Mouse (Mus musculus) neural tube, embryonic 13.5 days (tissue): ENCODE measurements around the gene Atg2b. TPM values are rescaled to one million over a fixed set of nuclear protein-coding genes. Genes with fewer than 3 reads are reported as not detected.
A peak's percentile ranks its signal among the peaks of the same experiment; 100 is the strongest.

Source experiments
- ATAC-seq: fragments of 200-750 bp; cut with Nextera tagmentation; 2 replicates; pipeline ENCODE4 v1.8.0; 2017; ENCODE audit warnings: low read depth, mild to moderate bottlenecking, moderate TSS enrichment, moderate library complexity
- H3K27ac ChIP-seq: fragments of 300-500 bp; sonication (generic); replicated peaks from 2 replicates; pipeline ENCODE4 v1.5.1; 2015; ENCODE audit warnings: moderate library complexity, mild to moderate bottlenecking, inconsistent platforms
- H3K27me3 ChIP-seq: fragments of 300-500 bp; sonication (generic); 2 replicates; pipeline ENCODE4 v1.6.1; 2015; ENCODE audit warnings: mild to moderate bottlenecking, inconsistent platforms
- H3K36me3 ChIP-seq: fragments of 300-500 bp; sonication (generic); 2 replicates; pipeline ENCODE4 v1.6.1; 2015; ENCODE audit warnings: mild to moderate bottlenecking, inconsistent platforms
- H3K4me1 ChIP-seq: fragments of 300-500 bp; sonication (generic); replicated peaks from 2 replicates; pipeline ENCODE4 v1.6.1; 2015; ENCODE audit warnings: inconsistent platforms
- H3K4me2 ChIP-seq: fragments of 300-500 bp; sonication (generic); 2 replicates; pipeline ENCODE4 v1.6.1; 2015; ENCODE audit warnings: inconsistent platforms, mild to moderate bottlenecking, moderate library complexity
- H3K4me3 ChIP-seq: fragments of 300-500 bp; sonication (generic); 2 replicates; pipeline ENCODE4 v1.5.1; 2015; ENCODE audit warnings: mild to moderate bottlenecking, inconsistent platforms
- H3K9ac ChIP-seq: fragments of 300-500 bp; sonication (generic); 2 replicates; pipeline ENCODE4 v1.6.1; 2015; ENCODE audit warnings: moderate library complexity, mild to moderate bottlenecking, inconsistent platforms
- H3K9me3 ChIP-seq: fragments of 300-500 bp; sonication (generic); 2 replicates; pipeline ENCODE4 v1.6.1; 2016; ENCODE audit warnings: inconsistent platforms
- WGBS: fragments of 180-500 bp; shearing (Covaris S2); methylation state at CpG from one replicate; pipeline ENCODE4 v1.1.7; 2015; 5-methylcytosine and 5-hydroxymethylcytosine counted together
- polyA plus RNA-seq: library from polyadenylated mRNA; unstranded; fragments of >200 nt; fragmentation: Nextera tagmentation; extraction: Ambion mirVana; gene quantifications from 2 replicates; pipeline ENCODE4 v1.2.1, GENCODE M21; 2015

The Atg2b gene
- polyA plus RNA-seq, result 12.1 and 13.9 TPM in 2 replicates

- Histone ChIP-seq H3K27ac (peak within 1 kb of the TSS; percentile 96), H3K4me1 (peaks cover 42% of the 10 kb centered on the region), H3K9ac (peak within 1 kb of the TSS; percentile 94), H3K4me3 (peak within 1 kb of the TSS; percentile 98), H3K27me3 (no peaks in the 10 kb centered on the region), H3K36me3 (peaks cover 14% of the 10 kb centered on the region), H3K4me2 (peak within 1 kb of the TSS; percentile 93), H3K9me3 (no peaks in the 10 kb centered on the region)
- peak; percentile 94 for ATAC-seq
- WGBS, result under 1% methylated on average over 71 of the region's 73 CpGs
These were observed at the start of gene Atg2b for GRCm38 (mm10) chr12:105685001-105685691. Gene Atg2b, minus strand, starts transcription at chr12:105685211.

GRCm38 (mm10) chr12:105733370-105734159, 48.6 kb upstream of the Atg2b start:
- H3K27me3 ChIP-seq, result no peaks in the 10 kb centered on the region
- no peak for ATAC-seq
- WGBS, result 67% methylated on average over 9 of the region's 9 CpGs
- H3K4me3 ChIP-seq, result no peak overlapping the region
- no peak overlapping the region for H3K4me2 ChIP-seq
- H3K9me3 ChIP-seq, result no peaks in the 10 kb centered on the region
- no peaks in the 10 kb centered on the region for H3K36me3 ChIP-seq
- H3K27ac ChIP-seq, result no peak overlapping the region
- H3K9ac ChIP-seq, result no peak overlapping the region
- H3K4me1 ChIP-seq, result no peaks in the 10 kb centered on the region

- no peak for ATAC-seq
- 86% methylated on average over 6 of the region's 6 CpGs for WGBS
- no peak overlapping the region for H3K4me2 ChIP-seq
- H3K27ac ChIP-seq, result no peak overlapping the region
- no peak overlapping the region for H3K4me3 ChIP-seq
- H3K9me3 ChIP-seq, result no peaks in the 10 kb centered on the region
- H3K9ac ChIP-seq, result no peak overlapping the region
- no peaks in the 10 kb centered on the region for H3K36me3 ChIP-seq
- no peaks in the 10 kb centered on the region for H3K27me3 ChIP-seq
- no peaks in the 10 kb centered on the region for H3K4me1 ChIP-seq
These were observed 45.9 kb upstream of the Atg2b start for GRCm38 (mm10) chr12:105730851-105731460.

GRCm38 (mm10) chr12:105727964-105728363, 43.0 kb upstream of the Atg2b start:
- Histone ChIP-seq H3K27me3 (no peaks in the 10 kb centered on the region), H3K9me3 (no peaks in the 10 kb centered on the region), H3K27ac (no peak overlapping the region), H3K36me3 (no peaks in the 10 kb centered on the region), H3K9ac (no peak overlapping the region), H3K4me2 (no peak overlapping the region), H3K4me1 (no peaks in the 10 kb centered on the region), H3K4me3 (no peak overlapping the region)
- no peak for ATAC-seq
- WGBS, result 25% methylated on average over 8 of the region's 8 CpGs

GRCm38 (mm10) chr12:105727268-105727667, 42.3 kb upstream of the Atg2b start:
- H3K27me3 ChIP-seq, result no peaks in the 10 kb centered on the region
- H3K4me3 ChIP-seq, result no peak overlapping the region
- no peak overlapping the region for H3K27ac ChIP-seq
- 0 out of 2 replicates have a peak, but pooled peaks cover 3% of the 10 kb centered on the region for H3K4me1 ChIP-seq
- ATAC-seq, result no peak
- no peaks in the 10 kb centered on the region for H3K36me3 ChIP-seq
- H3K9ac ChIP-seq, result no peak overlapping the region
- H3K4me2 ChIP-seq, result no peak overlapping the region
- no peaks in the 10 kb centered on the region for H3K9me3 ChIP-seq
- WGBS, result 94% methylated on average over 3 of the region's 3 CpGs

GRCm38 (mm10) chr12:105725736-105726135, 40.7 kb upstream of the Atg2b start:
- H3K9me3 ChIP-seq, result no peaks in the 10 kb centered on the region
- peaks cover 13% of the 10 kb centered on the region; the same call in 1 of the 2 replicates for H3K4me1 ChIP-seq
- no peaks in the 10 kb centered on the region for H3K27me3 ChIP-seq
- 82% methylated on average over 13 of the region's 13 CpGs for WGBS
- H3K4me3 ChIP-seq, result no peak overlapping the region
- H3K4me2 ChIP-seq, result no peak overlapping the region
- H3K27ac ChIP-seq, result no peak overlapping the region
- H3K36me3 ChIP-seq, result no peaks in the 10 kb centered on the region
- ATAC-seq, result no peak
- H3K9ac ChIP-seq, result no peak overlapping the region

GRCm38 (mm10) chr12:105724616-105725015, 39.6 kb upstream of the Atg2b start:
- ATAC-seq, result no peak
- no peaks in the 10 kb centered on the region for H3K9me3 ChIP-seq

GRCm38 (mm10) chr12:105722657-105723056, 37.6 kb upstream of the Atg2b start:
- Histone ChIP-seq H3K9ac (0 out of 2 replicates have a peak overlapping the region, but pooled peaks have one; percentile 5), H3K27me3 (no peaks in the 10 kb centered on the region), H3K27ac (no peak overlapping the region), H3K4me3 (no peak overlapping the region), H3K4me1 (peaks cover 13% of the 10 kb centered on the region; the same call in 1 of the 2 replicates), H3K36me3 (no peaks in the 10 kb centered on the region), H3K4me2 (no peak overlapping the region), H3K9me3 (no peaks in the 10 kb centered on the region)
- under 1% methylated on average over 5 of the region's 5 CpGs for WGBS
- peak; percentile 54 for ATAC-seq

More at GRCm38 (mm10) chr12:105724616-105725015, 39.6 kb upstream of the Atg2b start:
- 53% methylated on average over 1 of the region's 1 CpGs for WGBS
- H3K36me3 ChIP-seq, result no peaks in the 10 kb centered on the region
- no peak overlapping the region for H3K4me3 ChIP-seq
- H3K27ac ChIP-seq, result no peak overlapping the region
- no peak overlapping the region for H3K9ac ChIP-seq
- H3K4me2 ChIP-seq, result no peak overlapping the region
- H3K4me1 ChIP-seq, result peaks cover 13% of the 10 kb centered on the region; the same call in 1 of the 2 replicates
- no peaks in the 10 kb centered on the region for H3K27me3 ChIP-seq

GRCm38 (mm10) chr12:105721452-105722132, 36.6 kb upstream of the Atg2b start:
- peak overlapping the region; percentile 61 for H3K27ac ChIP-seq
- 37% methylated on average over 14 of the region's 14 CpGs for WGBS
- H3K9ac ChIP-seq, result peak overlapping the region; percentile 46; the same call in 1 of the 2 replicates
- ATAC-seq, result peak; percentile 37; the same call in 1 of the 2 replicates
- no peak overlapping the region for H3K4me3 ChIP-seq
- H3K4me2 ChIP-seq, result peak overlapping the region; percentile 17; the same call in 1 of the 2 replicates
- H3K9me3 ChIP-seq, result no peaks in the 10 kb centered on the region
- H3K27me3 ChIP-seq, result no peaks in the 10 kb centered on the region
- H3K4me1 ChIP-seq, result peaks cover 13% of the 10 kb centered on the region; the same call in 1 of the 2 replicates
- H3K36me3 ChIP-seq, result no peaks in the 10 kb centered on the region

- Histone ChIP-seq H3K36me3 (no peaks in the 10 kb centered on the region), H3K4me2 (no peak overlapping the region), H3K9ac (no peak overlapping the region), H3K27ac (no peak overlapping the region), H3K4me3 (no peak overlapping the region), H3K27me3 (no peaks in the 10 kb centered on the region), H3K9me3 (no peaks in the 10 kb centered on the region), H3K4me1 (peaks cover 13% of the 10 kb centered on the region; the same call in 1 of the 2 replicates)
- 58% methylated on average over 3 of the region's 3 CpGs for WGBS
- no peak for ATAC-seq
These were observed 35.2 kb upstream of the Atg2b start for GRCm38 (mm10) chr12:105720196-105720595.

GRCm38 (mm10) chr12:105718616-105719015, 33.6 kb upstream of the Atg2b start:
- no peaks in the 10 kb centered on the region for H3K9me3 ChIP-seq
- H3K36me3 ChIP-seq, result no peaks in the 10 kb centered on the region
- peak overlapping the region; percentile 27; the same call in 1 of the 2 replicates for H3K4me2 ChIP-seq
- WGBS, result 75% methylated on average over 17 of the region's 17 CpGs
- no peak for ATAC-seq
- peaks cover 13% of the 10 kb centered on the region; the same call in 1 of the 2 replicates for H3K4me1 ChIP-seq
- H3K4me3 ChIP-seq, result no peak overlapping the region
- H3K27ac ChIP-seq, result no peak overlapping the region
- H3K27me3 ChIP-seq, result no peaks in the 10 kb centered on the region
- H3K9ac ChIP-seq, result no peak overlapping the region
